ENCODE assay signal across 22 mouse cellular contexts in genomic region chr5:110418523-110418911, GRCm38 (mm10). TPM values are rescaled to one million over a fixed set of nuclear protein-coding genes. Genes with fewer than 3 reads are reported as not detected.
A peak's percentile ranks its signal among the peaks of the same experiment; 100 is the strongest.
DNase-seq lines count a peak whose midpoint lies in the region; ATAC-seq and TF ChIP-seq lines count a peak whose summit lies in the region.
"Had no signal": no experiment of that assay in that cellular context is flagged by ENCODE, and none has a peak within 500 bp of the region (broad histone marks: within the 10 kb centered on the region; RNA-seq: fewer than 3 reads in every experiment).

No protein-coding gene starts in this region.

- TF ChIP-seq POLR2A in cerebellum, adult 2 months (IDR thresholded peaks at IDR 0.05; ENCODE audit: borderline replicate concordance, insufficient read depth, low read length): no peak

- H3K36me3 ChIP-seq in liver, postnatal 0 days (replicated peaks; ENCODE audit: insufficient read depth, low read length): 0 out of 2 replicates have a peak, but pooled peaks cover 2% of the 10 kb centered on the region
- peaks cover 37% of the 10 kb centered on the region for H3K36me3 ChIP-seq in liver, embryonic 12.5 days
- H3K36me3 ChIP-seq: forebrain, embryonic 15.5 days; hindbrain, embryonic 12.5 days; hindbrain, embryonic 15.5 days had no signal

- intact Hi-C loops in gastrocnemius, adult 2 months (cut with DNase I): no loop called here
- intact Hi-C loops in gastrocnemius, postnatal 14 days (cut with DNase I; ENCODE audit: low total_unique reads): no loop called here

- ATAC-seq in liver, postnatal 0 days: peak; percentile 49; the same call in 1 of the 2 replicates
- ATAC-seq in liver, embryonic 12.5 days: no peak
- ATAC-seq: CD4-positive, CD25-positive, alpha-beta regulatory T cell, adult 4 months; forebrain, embryonic 15.5 days; intestine, postnatal 0 days had no signal

- H3K4me3 ChIP-seq in cerebellum, adult 2 months (replicated peaks; ENCODE audit: insufficient read depth, low read depth, low read length): no peak overlapping the region
- no peak overlapping the region for H3K4me3 ChIP-seq in gastrocnemius, adult 2 months
- H3K4me3 ChIP-seq in liver, postnatal 0 days (ENCODE audit: low read depth, low read length): no peak overlapping the region
- no peak overlapping the region for H3K4me3 ChIP-seq in liver, embryonic 12.5 days
- H3K4me3 ChIP-seq: embryonic facial prominence, embryonic 10.5 days; embryonic facial prominence, embryonic 13.5 days; erythroblast, embryonic 14.5 days; forebrain, embryonic 15.5 days; hindbrain, embryonic 12.5 days; hindbrain, embryonic 15.5 days had no signal

- TF ChIP-seq CTCF in cerebellum, adult 2 months (IDR thresholded peaks at IDR 0.05; ENCODE audit: borderline replicate concordance, insufficient read depth, low read depth, low read length): no peak
- TF ChIP-seq CTCF in gastrocnemius, adult 2 months (IDR thresholded peaks at IDR 0.05): no peak
- no peak for TF ChIP-seq CTCF in liver, postnatal 0 days (IDR thresholded peaks at IDR 0.05; ENCODE audit: low read depth)

- no peak for TF ChIP-seq EP300 in liver, postnatal 0 days (IDR thresholded peaks at IDR 0.05; ENCODE audit: low read depth)

- peaks cover 71% of the 10 kb centered on the region for H3K4me1 ChIP-seq in cerebellum, adult 2 months (ENCODE audit: control insufficient read depth, insufficient read depth, low read length)
- peaks cover 10% of the 10 kb centered on the region for H3K4me1 ChIP-seq in liver, postnatal 0 days (ENCODE audit: insufficient read depth)
- peaks cover 22% of the 10 kb centered on the region for H3K4me1 ChIP-seq in liver, embryonic 12.5 days

- no peaks in the 10 kb centered on the region for H3K27me3 ChIP-seq in cerebellum, adult 2 months (ENCODE audit: control insufficient read depth, insufficient read depth, low read length)
- no peaks in the 10 kb centered on the region for H3K27me3 ChIP-seq in liver, postnatal 0 days (ENCODE audit: insufficient read depth, low read length)
- no peaks in the 10 kb centered on the region for H3K27me3 ChIP-seq in liver, embryonic 12.5 days (replicated peaks)
- H3K27me3 ChIP-seq: embryonic facial prominence, embryonic 13.5 days; forebrain, embryonic 15.5 days; hindbrain, embryonic 15.5 days had no signal

- DNase-seq in cerebellum, adult 2 months: peak in 1 of 2 experiments; percentile 52
- no peak for DNase-seq in cerebellum, adult 9-10 months
- no peak for DNase-seq in gastrocnemius, adult 2 months
- no peak for DNase-seq in gastrocnemius, postnatal 14 days
- no peak for DNase-seq in liver, postnatal 0 days
- DNase-seq in brain, adult 2 months (ENCODE audit: low read depth, low spot score): peak; percentile 36
- no peak for DNase-seq in testis, postnatal 10 days (ENCODE audit: low spot score)
- DNase-seq: cerebellum, adult 18-20 months; cerebellum, postnatal 10 days; cerebellum, postnatal 36 days; embryo, embryonic 11 days; gastrocnemius, postnatal 25 days; heart, adult 18-20 months had no signal

- no peak overlapping the region for H3K4me2 ChIP-seq in liver, postnatal 0 days (ENCODE audit: low read depth, low read length)
- H3K4me2 ChIP-seq in liver, embryonic 12.5 days: no peak overlapping the region
- H3K4me2 ChIP-seq: embryonic facial prominence, embryonic 13.5 days; forebrain, embryonic 15.5 days; hindbrain, embryonic 12.5 days; hindbrain, embryonic 15.5 days had no signal

- peak overlapping the region; percentile 74; the same call in 1 of the 2 replicates for H3K27ac ChIP-seq in cerebellum, adult 2 months (ENCODE audit: insufficient read depth, low read length)
- H3K27ac ChIP-seq in gastrocnemius, adult 2 months: peak overlapping the region; percentile 88; the same call in 1 of the 2 replicates
- H3K27ac ChIP-seq in liver, postnatal 0 days (ENCODE audit: low read depth): no peak overlapping the region
- H3K27ac ChIP-seq in liver, embryonic 12.5 days: no peak overlapping the region
- H3K27ac ChIP-seq: embryonic facial prominence, embryonic 10.5 days; embryonic facial prominence, embryonic 13.5 days; hindbrain, embryonic 15.5 days had no signal

- no peak overlapping the region for H3K9ac ChIP-seq in liver, postnatal 0 days (replicated peaks)
- no peak overlapping the region for H3K9ac ChIP-seq in liver, embryonic 12.5 days
- H3K9ac ChIP-seq: embryonic facial prominence, embryonic 13.5 days; forebrain, embryonic 15.5 days; hindbrain, embryonic 12.5 days; hindbrain, embryonic 15.5 days had no signal

- 19% methylated on average over 1 of the region's 1 CpGs for WGBS in cerebellum, adult 2 months
- 74% methylated on average over 1 of the region's 1 CpGs for WGBS in liver, postnatal 0 days (ENCODE audit: insufficient replicate concordance)
- 76% methylated on average over 1 of the region's 1 CpGs for WGBS in liver, embryonic 12.5 days (ENCODE audit: insufficient replicate concordance)

- H3K9me3 ChIP-seq in liver, postnatal 0 days (ENCODE audit: low read length): no peaks in the 10 kb centered on the region
- H3K9me3 ChIP-seq in liver, embryonic 12.5 days (replicated peaks): no peaks in the 10 kb centered on the region
- H3K9me3 ChIP-seq: embryonic facial prominence, embryonic 10.5 days; embryonic facial prominence, embryonic 13.5 days; forebrain, embryonic 15.5 days; hindbrain, embryonic 12.5 days; hindbrain, embryonic 15.5 days had no signal

RNA-seq across cellular contexts. Expression of gene Fbrsl1, which starts 29.8 kb away (rescaled TPM):
- polyA plus RNA-seq in cerebellum, adult 2 months (2012; rRNA removed): 65.4 and 72.7 TPM in 2 replicates
- 10 to 100 TPM; 32.7 to 36.8 TPM for total RNA-seq in gastrocnemius, adult 2 months (2021)
- total RNA-seq in gastrocnemius, postnatal 14 days (2021): 10 to 100 TPM; 25.7 to 26.5 TPM
- polyA plus RNA-seq in liver, postnatal 0 days (2015; fragmentation: Nextera tagmentation; extraction: Ambion mirVana): 3.5 and 3.9 TPM in 2 replicates
- polyA plus RNA-seq in liver, embryonic 12.5 days (2016; fragmentation: Nextera tagmentation; extraction: Ambion mirVana): 9.8 TPM in 2 replicates

Comparison
In these comparisons a context has a peak if more than half of its experiments do, and no peak if none do; other contexts are left out.
1. H3K27ac ChIP-seq: peak in cerebellum, adult 2 months (single experiment) and gastrocnemius, adult 2 months (single experiment); none in liver, postnatal 0 days (single experiment) and liver, embryonic 12.5 days (single experiment).